Mouse (Mus musculus) liver, postnatal 0 days (tissue): ENCODE results near the gene Hpf1.

Experiments
- CTCF ChIP-seq: sonication (generic); IDR thresholded peaks from 2 replicates; pipeline ENCODE4 v1.5.1; 2016; ENCODE audit warnings: antibody characterized with exemption, low read depth
- EP300 ChIP-seq: IDR thresholded peaks from 2 replicates; pipeline ENCODE4 v1.6.1; 2016; ENCODE audit warnings: antibody characterized with exemption, low read depth, mild to moderate bottlenecking

DNA sequence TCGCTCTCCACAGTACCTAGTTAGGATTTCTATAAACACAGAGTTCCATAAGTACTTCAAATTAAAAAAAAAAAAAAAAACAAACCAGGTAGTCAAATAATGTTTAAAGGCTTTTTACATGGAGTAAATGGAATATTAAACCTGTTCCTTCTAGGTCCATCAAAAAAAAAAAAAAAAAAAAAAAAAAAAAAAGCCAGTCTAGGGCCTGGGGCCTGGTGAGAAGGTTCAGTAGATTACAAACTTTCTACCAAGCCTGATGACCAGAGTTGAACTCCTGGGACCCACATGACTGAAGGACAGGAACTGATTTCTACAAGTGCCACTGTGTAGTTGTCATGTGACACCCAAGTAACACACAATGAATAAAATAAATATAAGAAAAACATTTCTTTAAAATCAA is 61.5 kb downstream of the Hpf1 start:
- TF ChIP-seq CTCF (no peak), EP300 (no peak)
